In the genomic region with DNA sequence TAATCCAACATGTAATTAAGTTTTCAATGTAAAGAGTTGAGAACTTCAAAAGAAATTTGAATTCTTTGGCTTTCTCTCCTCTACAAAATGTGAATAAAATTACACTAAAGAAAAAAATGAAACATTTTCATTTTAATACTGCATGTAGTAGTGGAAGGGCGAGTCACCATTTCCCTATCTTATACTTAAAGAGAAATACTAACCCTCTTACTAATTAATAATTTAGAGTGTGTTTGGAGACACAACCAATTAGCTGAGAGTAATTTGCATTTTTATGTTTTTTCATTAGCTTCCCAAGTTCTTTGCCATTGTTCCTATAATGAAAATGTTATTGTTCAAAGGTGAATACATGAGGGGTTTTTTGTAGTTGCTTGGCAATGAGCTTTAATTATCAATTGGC, we compare ENCODE assay signal across 35 mouse cellular contexts.
"Had no signal": no experiment of that assay in that cellular context is flagged by ENCODE, and none has a peak within 500 bp of the region (broad histone marks: within the 10 kb centered on the region; RNA-seq: fewer than 3 reads in every experiment).

No protein-coding gene starts in this region.

- H3K27me3 ChIP-seq: heart, embryonic 12.5 days; heart, embryonic 13.5 days; heart, embryonic 15.5 days; hindbrain, embryonic 12.5 days; hindbrain, embryonic 13.5 days; hindbrain, embryonic 15.5 days; intestine, embryonic 15.5 days; kidney, embryonic 15.5 days had no signal

- H3K9ac ChIP-seq: heart, embryonic 12.5 days; heart, embryonic 13.5 days; heart, embryonic 15.5 days; hindbrain, embryonic 12.5 days; hindbrain, embryonic 13.5 days; hindbrain, embryonic 14.5 days; hindbrain, embryonic 15.5 days; intestine, embryonic 15.5 days; kidney, embryonic 15.5 days had no signal

- H3K9me3 ChIP-seq: heart, embryonic 10.5 days; heart, embryonic 12.5 days; heart, embryonic 13.5 days; heart, embryonic 15.5 days; hindbrain, embryonic 10.5 days; hindbrain, embryonic 12.5 days; hindbrain, embryonic 13.5 days; hindbrain, embryonic 15.5 days; intestine, embryonic 15.5 days; kidney, embryonic 15.5 days had no signal

- H3K36me3 ChIP-seq: heart, embryonic 10.5 days; heart, embryonic 12.5 days; heart, embryonic 13.5 days; heart, embryonic 15.5 days; hindbrain, embryonic 10.5 days; hindbrain, embryonic 12.5 days; hindbrain, embryonic 13.5 days; hindbrain, embryonic 15.5 days; intestine, embryonic 15.5 days; kidney, embryonic 15.5 days had no signal

- ATAC-seq: hindbrain, embryonic 16.5 days; hindbrain, postnatal 0 days; inflammation-experienced regulatory T-cells, adult 6 months; intestine, embryonic 15.5 days; intestine, embryonic 16.5 days; intestine, postnatal 0 days had no signal

- H3K4me1 ChIP-seq: heart, embryonic 10.5 days; heart, embryonic 12.5 days; heart, embryonic 13.5 days; heart, embryonic 15.5 days; hindbrain, embryonic 10.5 days; hindbrain, embryonic 12.5 days; hindbrain, embryonic 13.5 days; hindbrain, embryonic 15.5 days; intestine, embryonic 15.5 days; kidney, embryonic 15.5 days had no signal

- H3K4me2 ChIP-seq: heart, embryonic 11.5 days; heart, embryonic 12.5 days; heart, embryonic 13.5 days; heart, embryonic 15.5 days; hindbrain, embryonic 12.5 days; hindbrain, embryonic 13.5 days; hindbrain, embryonic 14.5 days; hindbrain, embryonic 15.5 days; intestine, embryonic 15.5 days; kidney, embryonic 15.5 days had no signal

- DNase-seq: heart, adult 2 months; heart, postnatal 10 days; heart, postnatal 14 days; heart, postnatal 36 days; heart, postnatal 4 days; kidney, adult 11 months; kidney, adult 18-20 months; kidney, adult 2 months; kidney, adult 8-10 months; kidney, adult 9 months; kidney, postnatal 10 days; kidney, postnatal 14 days; kidney, postnatal 25 days; kidney, postnatal 36 days; kidney, postnatal 4 days; layer of hippocampus, adult 9-11 months had no signal

- H3K27ac ChIP-seq: heart, adult 2 months; heart, embryonic 10.5 days; heart, embryonic 13.5 days; heart, embryonic 15.5 days; hindbrain, embryonic 10.5 days; hindbrain, embryonic 12.5 days; hindbrain, embryonic 14.5 days; hindbrain, embryonic 15.5 days; hindbrain, postnatal 0 days; intestine, embryonic 15.5 days; kidney, embryonic 15.5 days; kidney, postnatal 0 days; layer of hippocampus, adult 2 months had no signal

- H3K4me3 ChIP-seq: heart, adult 2 months; heart, embryonic 10.5 days; heart, embryonic 12.5 days; heart, embryonic 13.5 days; heart, embryonic 15.5 days; hindbrain, embryonic 10.5 days; hindbrain, embryonic 12.5 days; hindbrain, embryonic 13.5 days; hindbrain, embryonic 15.5 days; intestine, embryonic 15.5 days; kidney, embryonic 15.5 days; layer of hippocampus, adult 2 months had no signal
